Mouse (Mus musculus) embryonic fibroblast, embryonic 13.5 days (primary cell): Measurements from ENCODE around the gene Pmp22. TPM values are rescaled to one million over a fixed set of nuclear protein-coding genes. Genes with fewer than 3 reads are reported as not detected.

ENCODE experiments used
- H3K27ac ChIP-seq: 2 replicates; pipeline ENCODE4 v1.5.1; 2012; ENCODE audit warnings: low read length, control low read depth, inconsistent platforms; ENCODE audit not compliant: insufficient read depth
- H3K4me1 ChIP-seq: 2 replicates; pipeline ENCODE4 v1.6.1; 2011; ENCODE audit warnings: low read length; ENCODE audit not compliant: control insufficient read depth, insufficient read depth
- H3K4me3 ChIP-seq: 2 replicates; pipeline ENCODE4 v1.5.1; 2011; ENCODE audit warnings: mild to moderate bottlenecking, control low read depth, low read length; ENCODE audit not compliant: insufficient read depth
- CTCF ChIP-seq: IDR thresholded peaks from 2 replicates; pipeline ENCODE4 v1.5.1; 2011; ENCODE audit warnings: mild to moderate bottlenecking, control low read depth, low read length, moderate library complexity, borderline replicate concordance; ENCODE audit not compliant: insufficient read depth
- POLR2A ChIP-seq: IDR thresholded peaks from 2 replicates; pipeline ENCODE4 v1.6.1; 2011; ENCODE audit warnings: low read depth, mild to moderate bottlenecking, control low read depth, low read length, moderate library complexity
- polyA plus RNA-seq: library from polyadenylated mRNA; stranded (reverse); fragments of >200 nt; gene quantifications from 2 replicates; pipeline ENCODE4 v1.2.4, GENCODE M21; 2011; ENCODE audit warnings: low read depth; ENCODE audit not compliant: missing spikeins, insufficient read length

Pmp22 gene
- polyA plus RNA-seq, result 124 and 179 TPM in 2 replicates

DNA sequence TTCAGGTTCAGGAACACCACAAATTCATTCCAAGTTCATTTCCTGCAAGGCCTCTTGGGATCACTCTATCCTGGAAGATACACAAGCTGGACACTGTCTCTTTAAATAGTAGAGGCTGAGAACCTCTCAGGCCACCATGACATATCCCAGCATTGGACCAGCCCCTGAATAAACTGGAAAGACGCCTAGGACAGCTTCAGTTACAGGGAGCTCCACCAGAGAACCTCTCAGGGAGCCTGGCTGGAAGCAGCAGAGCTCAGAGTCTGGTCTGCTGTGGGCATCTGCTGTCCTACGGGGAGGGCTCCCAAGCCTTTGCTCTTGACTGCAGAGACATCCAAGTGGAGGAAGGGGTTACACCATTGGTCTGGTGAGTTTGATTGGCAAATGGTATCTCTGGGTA, at the start of gene Pmp22:
Gene Pmp22 (plus strand): TSS at position 199 of the 400 bp plus-strand sequence.
- H3K4me3 ChIP-seq, result no peak within 1 kb of the TSS
- no peak within 1 kb of the TSS for H3K27ac ChIP-seq
- H3K4me1 ChIP-seq, result peaks cover under 1% of the 10 kb centered on the region; the same call in 1 of the 2 replicates
- TF ChIP-seq POLR2A, result no peak
- no peak for TF ChIP-seq CTCF

DNA sequence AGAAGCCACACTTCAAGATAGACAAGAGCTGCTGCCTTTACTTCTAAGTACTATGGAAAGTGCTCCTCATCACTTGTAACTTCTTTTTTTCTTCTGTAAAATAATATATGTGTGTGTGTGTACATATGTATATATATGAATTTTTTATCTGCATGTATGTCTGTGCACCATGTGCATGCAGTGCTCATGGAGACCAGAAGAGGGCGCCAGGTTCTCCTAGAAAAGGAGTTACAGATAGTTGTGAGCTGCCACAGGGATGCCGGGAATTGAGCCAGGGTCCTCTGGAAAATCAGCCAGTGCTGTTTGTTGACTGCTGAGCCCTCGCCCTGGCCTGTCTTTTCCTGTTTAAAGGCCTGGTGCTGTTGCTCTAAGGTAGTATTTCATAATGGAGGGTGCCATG, 44.2 kb upstream of the Pmp22 start:
- TF ChIP-seq CTCF, result no peak
- TF ChIP-seq POLR2A, result no peak
- no peak overlapping the region for H3K27ac ChIP-seq
- H3K4me1 ChIP-seq, result no peaks in the 10 kb centered on the region
- H3K4me3 ChIP-seq, result no peak overlapping the region

GRCm38 (mm10) chr11:63088672-63089071, 40.1 kb upstream of the Pmp22 start:
- TF ChIP-seq POLR2A, result no peak
- no peak for TF ChIP-seq CTCF
- H3K27ac ChIP-seq, result no peak overlapping the region

GRCm38 (mm10) chr11:63090210-63090609, 38.6 kb upstream of the Pmp22 start:
- no peaks in the 10 kb centered on the region for H3K4me1 ChIP-seq
- TF ChIP-seq CTCF, result no peak
- no peak for TF ChIP-seq POLR2A
- H3K27ac ChIP-seq, result no peak overlapping the region
- no peak overlapping the region for H3K4me3 ChIP-seq

More at GRCm38 (mm10) chr11:63088672-63089071, 40.1 kb upstream of the Pmp22 start:
- Histone ChIP-seq H3K4me3 (no peak overlapping the region), H3K4me1 (no peaks in the 10 kb centered on the region)

GRCm38 (mm10) chr11:63090986-63091385, 37.8 kb upstream of the Pmp22 start:
- Histone ChIP-seq H3K4me3 (no peak overlapping the region), H3K4me1 (no peaks in the 10 kb centered on the region), H3K27ac (no peak overlapping the region)
- TF ChIP-seq POLR2A (no peak), CTCF (no peak)

- no peaks in the 10 kb centered on the region for H3K4me1 ChIP-seq
- H3K4me3 ChIP-seq, result no peak overlapping the region
- TF ChIP-seq CTCF, result no peak
- no peak for TF ChIP-seq POLR2A
- H3K27ac ChIP-seq, result no peak overlapping the region
These were observed 36.5 kb upstream of the Pmp22 start for GRCm38 (mm10) chr11:63092271-63092670.

DNA sequence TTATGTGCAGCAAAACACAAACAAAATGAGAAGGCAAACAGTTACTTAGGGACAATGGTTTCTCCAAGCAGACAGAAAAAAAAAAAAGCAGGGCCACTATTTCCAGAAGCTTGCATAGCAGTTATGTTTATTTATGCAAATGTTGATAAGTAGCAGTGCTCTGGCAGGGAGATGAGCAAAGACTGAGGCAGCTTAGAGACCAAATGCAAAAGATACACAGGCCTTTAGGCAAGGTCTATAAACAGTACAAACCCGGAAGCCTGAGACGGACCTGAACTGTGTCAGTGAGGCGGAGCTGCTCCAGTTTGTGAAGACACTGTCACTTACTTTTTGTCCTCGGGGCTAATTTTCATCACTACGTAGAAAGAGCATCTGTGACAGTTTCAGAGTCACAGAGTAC, 35.2 kb upstream of the Pmp22 start:
- TF ChIP-seq CTCF (no peak), POLR2A (no peak)
- no peak overlapping the region for H3K4me3 ChIP-seq
- no peaks in the 10 kb centered on the region for H3K4me1 ChIP-seq
- H3K27ac ChIP-seq, result no peak overlapping the region

- peaks cover 3% of the 10 kb centered on the region; the same call in 1 of the 2 replicates for H3K4me1 ChIP-seq
- H3K27ac ChIP-seq, result no peak overlapping the region
- no peak overlapping the region for H3K4me3 ChIP-seq
- no peak for TF ChIP-seq POLR2A
- TF ChIP-seq CTCF, result no peak
These were observed 34.3 kb upstream of the Pmp22 start for GRCm38 (mm10) chr11:63094496-63094895.

DNA sequence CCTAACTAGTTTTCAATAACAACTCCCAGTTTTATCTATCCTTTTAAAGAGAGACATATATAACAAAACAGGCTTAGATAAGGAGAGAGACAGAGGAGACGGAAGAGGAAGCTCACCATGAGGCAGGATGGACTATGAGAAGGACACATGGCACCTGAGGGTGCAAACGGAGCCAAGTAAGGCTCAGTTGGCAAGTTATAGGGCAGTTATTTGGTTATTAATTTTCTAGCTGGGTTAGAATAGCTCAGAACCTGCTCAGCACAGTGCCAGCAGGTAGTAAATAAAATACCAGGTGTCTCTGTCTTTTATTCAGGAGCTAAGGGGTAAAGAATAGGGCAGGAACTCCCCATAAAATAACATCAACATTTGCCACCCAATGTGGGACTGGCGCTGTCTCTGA, 30.8 kb upstream of the Pmp22 start:
- H3K4me1 ChIP-seq, result peaks cover 3% of the 10 kb centered on the region; the same call in 1 of the 2 replicates
- no peak overlapping the region for H3K4me3 ChIP-seq
- TF ChIP-seq CTCF (no peak), POLR2A (no peak)
- H3K27ac ChIP-seq, result no peak overlapping the region

DNA sequence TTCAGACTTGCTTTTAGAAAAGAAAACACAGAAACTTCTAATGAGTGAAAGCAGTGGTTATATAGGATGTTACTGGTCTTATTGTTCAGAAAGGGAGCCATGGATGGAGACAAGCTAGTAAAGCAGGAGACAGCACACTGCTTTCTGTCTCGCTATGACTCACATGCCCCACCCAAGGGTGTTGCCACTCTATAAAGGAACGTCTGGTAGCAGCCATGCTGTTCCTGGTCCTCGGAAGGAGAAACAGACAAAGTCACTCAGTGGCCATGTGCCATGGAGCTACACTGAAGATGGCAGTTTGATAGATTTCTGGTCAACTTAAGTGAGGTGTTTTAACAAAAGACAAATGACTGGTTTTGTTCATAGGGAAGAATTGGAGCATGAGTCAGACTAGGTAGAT, 29.4 kb upstream of the Pmp22 start:
- Histone ChIP-seq H3K27ac (no peak overlapping the region), H3K4me1 (peaks cover 3% of the 10 kb centered on the region; the same call in 1 of the 2 replicates), H3K4me3 (no peak overlapping the region)
- TF ChIP-seq POLR2A, result no peak
- TF ChIP-seq CTCF, result no peak

GRCm38 (mm10) chr11:63103256-63103655, 25.5 kb upstream of the Pmp22 start:
- H3K27ac ChIP-seq, result no peak overlapping the region
- no peak overlapping the region for H3K4me3 ChIP-seq
- TF ChIP-seq POLR2A (no peak), CTCF (no peak)
- H3K4me1 ChIP-seq, result peaks cover 3% of the 10 kb centered on the region; the same call in 1 of the 2 replicates
